Mouse (Mus musculus) myocyte (in vitro differentiated cells): Measurements from ENCODE around the gene Alb. TPM values are rescaled to one million over a fixed set of nuclear protein-coding genes. Genes with fewer than 3 reads are reported as not detected.

Experiments used
- H3K27me3 ChIP-seq: one replicate; pipeline ENCODE4 v1.6.1; 2011; ENCODE audit not compliant: control insufficient read depth, insufficient read depth, insufficient read length
- H3K36me3 ChIP-seq: one replicate; pipeline ENCODE4 v1.6.1; 2011; ENCODE audit not compliant: control insufficient read depth, insufficient read depth
- H3K4me2 ChIP-seq: one replicate; pipeline ENCODE4 v1.6.1; 2011; ENCODE audit warnings: low read depth, control low read depth
- H3K4me3 ChIP-seq: one replicate; pipeline ENCODE4 v1.5.1; 2011; ENCODE audit warnings: mild to moderate bottlenecking, control low read depth, moderate library complexity
- H3K79me2 ChIP-seq: one replicate; pipeline ENCODE4 v1.6.1; 2011; ENCODE audit not compliant: control insufficient read depth, insufficient read depth
- H3ac ChIP-seq: one replicate; pipeline ENCODE4 v1.6.1; 2011; ENCODE audit not compliant: control insufficient read depth, insufficient read length
- CEBPB ChIP-seq: IDR thresholded peaks from 2 replicates; pipeline ENCODE4 v1.6.1; 2011; ENCODE audit warnings: mild to moderate bottlenecking, moderate library complexity; ENCODE audit not compliant: poor library complexity, insufficient read depth, severe bottlenecking
- E2F4 ChIP-seq: IDR thresholded peaks from one replicate; pipeline ENCODE4 v1.6.1; 2011; ENCODE audit warnings: mild to moderate bottlenecking, control low read depth, moderate library complexity; ENCODE audit not compliant: insufficient read depth
- MAX ChIP-seq: IDR thresholded peaks from one replicate; pipeline ENCODE4 v1.6.1; 2011; ENCODE audit warnings: low read depth, mild to moderate bottlenecking, control low read depth
- MYOD1 ChIP-seq, 3 experiments: IDR thresholded peaks; one replicate each; pipeline ENCODE4 v1.6.1; 2011; ENCODE audit warnings: control low read depth in 2 of 3, low read depth in 2 of 3, mild to moderate bottlenecking in 2 of 3, moderate library complexity in 1 of 3; ENCODE audit not compliant: insufficient read length in 2 of 3, control insufficient read depth in 1 of 3
- MYOG ChIP-seq, 3 experiments: IDR thresholded peaks; one replicate each; pipeline ENCODE4 v1.6.1; 2011; ENCODE audit warnings: control low read depth in 2 of 3, low read depth in 2 of 3, mild to moderate bottlenecking in 2 of 3; ENCODE audit not compliant: insufficient read length in 2 of 3, control insufficient read depth in 1 of 3, insufficient read depth in 1 of 3
- POLR2A ChIP-seq: IDR thresholded peaks from one replicate; pipeline ENCODE4 v1.6.1; 2011; ENCODE audit warnings: low read depth, mild to moderate bottlenecking, control low read depth, moderate library complexity; ENCODE audit not compliant: insufficient read length
- POLR2AphosphoS2 ChIP-seq: IDR thresholded peaks from one replicate; pipeline ENCODE4 v1.6.1; 2011; ENCODE audit warnings: low read depth, control low read depth; ENCODE audit not compliant: insufficient read length
- REST ChIP-seq: IDR thresholded peaks from one replicate; pipeline ENCODE4 v1.6.1; 2011; ENCODE audit warnings: mild to moderate bottlenecking, control low read depth, moderate library complexity; ENCODE audit not compliant: insufficient read depth, insufficient read length
- SRF ChIP-seq: IDR thresholded peaks from one replicate; pipeline ENCODE4 v1.6.1; 2011; ENCODE audit warnings: low read depth; ENCODE audit not compliant: control insufficient read depth, insufficient read length
- TCF12 ChIP-seq: IDR thresholded peaks from one replicate; pipeline ENCODE4 v1.6.1; 2011; ENCODE audit warnings: mild to moderate bottlenecking, control low read depth; ENCODE audit not compliant: poor library complexity, insufficient read depth, severe bottlenecking
- TCF3 ChIP-seq: IDR thresholded peaks from one replicate; pipeline ENCODE4 v1.6.1; 2011; ENCODE audit warnings: low read depth, control low read depth; ENCODE audit not compliant: insufficient read length
- USF1 ChIP-seq: IDR thresholded peaks from one replicate; pipeline ENCODE4 v1.6.1; 2011; ENCODE audit warnings: low read depth, mild to moderate bottlenecking, control low read depth, moderate library complexity
- polyA plus RNA-seq: library from polyadenylated mRNA; unstranded; fragments of >200 nt; fragmentation: generic; extraction: Trizol; gene quantifications from one replicate; pipeline ENCODE4 v1.2.1, GENCODE M21; 2012; ENCODE audit warnings: missing spikeins

Gene Alb
- polyA plus RNA-seq, 1 experiment: not detected

GRCm38 (mm10) chr5:90518356-90519100, 57.8 kb downstream of the Alb start, which contains the start of gene Afm:
Afm (plus strand) TSS chr5:90518932.
- TF ChIP-seq MYOD1 (IDR thresholded peaks at IDR 0.05; ENCODE audit: control insufficient read depth in 1 of 3, insufficient read length in 2 of 3, low read depth in 2 of 3) (no peak), TCF12 (no peak), REST (no peak), TCF3 (no peak), E2F4 (no peak), MYOG (IDR thresholded peaks at IDR 0.05; ENCODE audit: control insufficient read depth in 1 of 3, insufficient read depth in 1 of 3, insufficient read length in 2 of 3, low read depth in 2 of 3) (no peak), CEBPB (no peak), MAX (no peak), POLR2AphosphoS2 (no peak), SRF (no peak), USF1 (no peak), POLR2A (no peak)
- no peak within 1 kb of the TSS for H3ac ChIP-seq

More at GRCm38 (mm10) chr5:90518356-90519100, 57.8 kb downstream of the Alb start, which contains the start of gene Afm:
- Histone ChIP-seq H3K4me2 (no peak within 1 kb of the TSS), H3K27me3 (peaks cover 5% of the 10 kb centered on the region), H3K79me2 (no peaks in the 10 kb centered on the region), H3K36me3 (no peaks in the 10 kb centered on the region), H3K4me3 (no peak within 1 kb of the TSS)

Other genes with a start within 250 kb of the Alb start
- gene Cox18, start 236.9 kb upstream of the Alb start, polyA plus RNA-seq: 27.7 TPM
- gene Ankrd17, start 94.3 kb upstream of the Alb start, polyA plus RNA-seq: 14.7 TPM
- gene Gm9958, start 93.7 kb upstream of the Alb start, polyA plus RNA-seq: 0.64 TPM
- 0.07 TPM for gene Afp, start 29.8 kb downstream of the Alb start, polyA plus RNA-seq
- gene Afm, start 58.0 kb downstream of the Alb start, polyA plus RNA-seq: not detected
- not detected for gene 5830473C10Rik, start 100.2 kb downstream of the Alb start, polyA plus RNA-seq
- not detected for gene Rassf6, start 179.8 kb downstream of the Alb start, polyA plus RNA-seq